Mouse (Mus musculus) liver, adult 2 months (tissue): Measurements from ENCODE around the gene Pik3cb.

Experiments
- CTCF ChIP-seq: fragments of 200-500 bp; IDR thresholded peaks from 2 replicates; pipeline ENCODE4 v1.5.1; 2011; ENCODE audit warnings: low read depth, low read length, control low read depth
- POLR2A ChIP-seq: fragments of 200-500 bp; IDR thresholded peaks from 2 replicates; pipeline ENCODE4 v1.6.1; 2011; ENCODE audit warnings: low read length, control low read depth; ENCODE audit not compliant: insufficient read depth; ENCODE audit errors: extremely low read depth

- no peak for TF ChIP-seq CTCF
- no peak for TF ChIP-seq POLR2A
These were observed 139.1 kb downstream of the Pik3cb start for GRCm38 (mm10) chr9:99001326-99001725.
